Mouse (Mus musculus): ENCODE data around the gene Coasy. TPM values are rescaled to one million over a fixed set of nuclear protein-coding genes. Genes with fewer than 3 reads are reported as not detected.
"Not testable (repeated sequence)": the region's sequence is repeated elsewhere in the genome, so short reads cannot be mapped to it uniquely, and the experiment has no call there.

The Coasy gene
- total RNA-seq, 2 experiments from 2014 or later, result 19.8 to 31.7 TPM

DNA sequence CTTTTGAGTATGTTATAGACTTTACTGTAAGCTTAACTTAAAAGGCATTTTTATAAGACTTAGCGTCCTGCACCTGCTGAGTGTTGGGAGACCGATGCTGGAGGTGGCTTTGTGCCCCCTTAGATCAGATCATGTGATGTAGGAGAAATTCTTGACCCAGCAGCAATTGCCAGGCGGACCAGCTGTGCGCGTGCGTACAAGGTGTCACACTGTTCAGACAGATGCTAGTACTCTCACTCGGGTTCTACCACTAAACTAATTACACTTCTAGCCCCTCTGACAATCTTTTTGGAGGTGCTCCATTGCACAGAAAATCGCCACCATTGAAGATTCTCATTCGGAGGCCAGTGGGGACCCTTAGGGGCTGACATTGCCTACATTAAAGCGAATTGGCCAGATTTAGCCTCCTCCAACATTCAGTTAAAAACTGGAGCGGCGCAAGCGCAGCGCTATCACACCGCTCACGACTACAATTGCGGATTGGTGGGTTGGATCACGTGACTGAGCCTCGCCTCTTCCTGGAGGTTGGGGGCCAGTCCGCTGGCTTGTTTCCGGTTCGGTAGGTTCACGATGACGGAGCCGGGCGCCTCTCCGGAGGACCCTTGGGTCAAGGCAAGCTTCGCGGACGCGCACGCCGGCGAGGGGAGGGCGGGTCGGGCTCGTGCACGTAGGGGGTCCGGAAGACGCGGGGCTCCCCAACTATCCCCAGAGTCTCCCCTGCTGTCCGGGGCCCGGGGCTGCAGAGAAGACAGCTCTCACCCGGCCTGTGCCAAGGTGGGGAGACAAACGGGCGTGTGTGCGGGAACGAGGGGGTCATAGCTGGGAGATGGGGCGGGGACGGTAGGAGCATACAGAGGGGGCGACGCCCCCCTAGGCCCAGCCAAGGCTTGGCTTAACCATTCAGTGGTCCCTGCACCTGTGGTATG, 4.7 kb downstream of the Coasy start, which contains the start of gene Mlx:
Gene Mlx (plus strand): TSS at position 522 of the 926 bp plus-strand sequence.
- ATAC-seq (replicated peaks; ENCODE audit: poor library complexity), result peak; percentile 60

DNA sequence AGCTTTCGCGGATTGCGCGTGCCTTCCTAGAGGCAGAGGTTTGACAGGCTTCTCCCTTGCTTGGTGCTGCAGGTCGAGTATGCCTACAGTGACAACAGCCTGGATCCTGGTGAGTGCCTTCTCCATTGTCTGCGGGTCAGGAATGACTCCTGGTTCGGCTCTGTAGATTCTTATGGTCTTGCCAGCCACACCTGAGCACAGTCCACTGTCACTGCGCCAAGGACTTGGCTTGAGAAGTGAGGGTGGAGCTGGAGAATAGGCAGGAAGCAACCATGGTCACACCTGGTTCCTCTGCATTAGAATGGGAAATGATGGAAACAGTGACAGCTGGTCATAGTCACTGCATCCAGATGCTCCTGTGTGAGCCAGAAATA, 5.3 kb downstream of the Coasy start:
- no peak for ATAC-seq (replicated peaks; ENCODE audit: poor library complexity)

DNA sequence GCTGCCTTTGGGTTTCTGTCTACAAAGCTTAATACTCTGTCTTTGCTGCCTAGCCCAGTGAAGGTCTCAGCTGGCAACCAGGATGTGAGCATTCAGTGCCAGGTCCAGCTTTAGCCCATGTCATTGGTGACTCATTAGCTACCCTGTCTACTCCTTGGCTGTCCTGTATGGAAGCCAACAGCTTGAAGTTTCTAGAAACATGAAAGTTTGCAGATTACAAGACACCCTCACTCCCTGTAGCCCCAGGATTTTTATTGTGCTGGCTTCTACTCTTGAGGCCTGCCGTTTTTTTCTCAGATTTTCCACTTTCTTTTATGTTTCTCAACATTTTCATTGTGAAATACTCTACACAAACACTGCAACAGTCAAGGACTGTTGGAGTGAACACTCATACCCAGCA, 7.6 kb downstream of the Coasy start:
- 0 out of 2 replicates have a peak, but pooled peaks have one; percentile 8 for ATAC-seq (replicated peaks; ENCODE audit: poor library complexity)

DNA sequence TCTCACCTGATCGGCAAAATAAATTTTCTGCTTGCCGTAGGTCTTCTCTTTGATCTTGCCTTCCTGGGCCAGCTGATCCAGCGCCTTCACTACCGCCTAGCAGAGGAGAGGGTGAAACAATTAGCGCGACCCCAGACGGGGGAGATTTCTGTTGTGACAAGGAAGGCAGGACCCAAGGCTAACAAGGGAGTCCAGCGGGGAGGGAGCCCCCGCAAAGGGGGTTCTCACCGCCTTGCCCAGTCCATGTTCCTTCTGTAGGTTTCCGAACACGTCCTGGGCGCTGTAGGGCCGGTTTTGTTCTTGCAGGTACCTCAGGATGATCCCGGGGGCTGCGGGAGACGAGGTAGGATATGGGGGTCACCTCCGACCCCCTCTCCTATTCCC, 12.6 kb downstream of the Coasy start:
- ATAC-seq (replicated peaks; ENCODE audit: poor library complexity), result no peak

DNA sequence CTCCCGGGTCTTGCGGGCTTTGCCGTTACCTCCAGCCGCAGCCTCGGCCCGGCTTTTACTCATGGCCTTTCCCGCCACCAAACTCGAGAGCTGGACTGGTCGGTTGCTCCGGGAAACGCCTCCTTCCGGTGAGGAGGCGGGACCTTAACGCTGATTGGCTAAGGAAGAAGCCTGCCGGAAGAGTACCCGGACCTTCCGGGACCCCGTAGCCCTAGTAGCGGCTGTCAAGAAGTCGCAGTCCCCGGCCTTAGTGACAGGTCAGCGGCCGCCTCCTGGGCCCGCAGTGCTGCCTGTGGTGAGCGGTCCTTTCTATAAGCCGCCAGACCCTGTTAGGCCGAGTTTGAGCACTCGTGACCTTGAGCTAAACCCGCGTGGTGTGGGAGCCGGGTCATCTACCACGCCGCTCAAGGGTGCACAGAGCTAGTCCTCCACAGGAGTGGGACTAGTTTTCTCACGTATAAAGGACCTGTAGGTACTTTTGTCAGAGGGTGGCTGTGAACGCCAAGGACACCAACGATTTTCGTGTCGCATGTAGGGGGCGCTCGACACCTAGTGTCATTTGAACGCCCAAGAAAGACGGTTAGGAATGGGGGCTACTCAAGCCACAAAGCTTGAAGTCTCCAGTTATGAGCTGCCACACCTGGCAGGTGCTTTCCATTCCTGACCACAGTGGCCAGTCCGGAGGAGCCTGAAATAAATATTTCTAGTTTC, 13.1 kb downstream of the Coasy start, which contains the start of gene Psmc3ip:
Gene Psmc3ip (minus strand): TSS at position 123 of the 711 bp plus-strand sequence.
- peak; percentile 97 for ATAC-seq (replicated peaks; ENCODE audit: poor library complexity)

DNA sequence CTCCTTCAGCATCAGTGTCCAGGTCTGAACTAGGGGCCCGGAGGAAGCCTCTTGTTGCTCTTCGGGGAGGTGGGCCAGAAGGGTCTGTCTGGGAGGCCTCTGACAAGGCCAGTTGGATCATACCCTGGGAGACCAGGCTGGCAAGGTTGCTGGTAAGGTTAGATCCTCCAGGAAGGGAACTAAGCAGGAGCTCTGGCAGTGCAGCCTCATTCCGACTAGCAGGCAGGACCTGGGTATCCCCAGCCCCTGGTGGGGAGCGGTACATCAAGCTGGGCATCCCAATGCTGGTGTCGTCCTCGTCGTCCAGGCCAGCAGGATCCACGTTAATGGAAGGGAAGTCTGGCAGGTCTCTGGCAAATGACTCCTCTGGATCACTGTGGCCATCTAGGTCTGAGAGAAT, 15.9 kb downstream of the Coasy start:
- ATAC-seq (replicated peaks; ENCODE audit: poor library complexity), result no peak

DNA sequence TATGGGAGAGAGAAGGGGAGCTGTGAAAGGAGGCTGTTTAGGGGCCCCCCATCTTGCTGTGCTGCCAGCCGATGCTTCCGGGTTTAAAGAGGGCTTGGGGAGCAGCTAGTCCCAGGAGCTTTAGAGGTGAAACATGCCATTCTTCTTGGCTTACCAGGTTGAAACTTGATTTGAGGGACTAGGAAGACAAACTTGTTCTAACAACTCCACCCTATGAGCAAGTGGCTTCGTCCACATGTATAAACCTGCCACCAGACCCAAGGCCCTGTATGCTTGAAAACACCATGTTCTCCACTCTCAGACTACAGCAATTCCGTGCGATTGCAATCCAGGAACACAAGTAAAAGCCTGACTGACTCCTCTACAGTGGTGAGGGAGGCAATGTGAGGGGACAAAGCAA, 20.6 kb downstream of the Coasy start:
- no peak for ATAC-seq (replicated peaks; ENCODE audit: poor library complexity)

DNA sequence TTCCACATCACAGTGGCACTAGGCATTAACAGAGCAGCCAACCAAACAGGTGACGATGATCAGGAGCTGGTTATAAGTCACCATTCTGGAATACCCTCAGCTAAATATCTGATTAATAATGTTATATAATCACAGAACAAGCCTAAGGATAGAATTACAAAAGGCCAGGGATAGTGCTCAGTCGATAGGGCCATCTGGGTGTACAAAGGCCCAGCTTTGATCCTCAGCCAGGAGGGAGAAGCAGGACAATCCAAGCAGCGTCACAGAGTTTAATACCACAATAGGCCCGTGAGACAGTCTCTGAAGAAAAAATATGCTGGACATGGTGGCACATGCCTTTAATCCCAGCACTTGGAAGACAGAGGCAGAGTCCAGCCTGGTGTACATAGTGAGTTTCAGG, 27.0 kb downstream of the Coasy start:
- no peak for ATAC-seq (replicated peaks; ENCODE audit: poor library complexity)

DNA sequence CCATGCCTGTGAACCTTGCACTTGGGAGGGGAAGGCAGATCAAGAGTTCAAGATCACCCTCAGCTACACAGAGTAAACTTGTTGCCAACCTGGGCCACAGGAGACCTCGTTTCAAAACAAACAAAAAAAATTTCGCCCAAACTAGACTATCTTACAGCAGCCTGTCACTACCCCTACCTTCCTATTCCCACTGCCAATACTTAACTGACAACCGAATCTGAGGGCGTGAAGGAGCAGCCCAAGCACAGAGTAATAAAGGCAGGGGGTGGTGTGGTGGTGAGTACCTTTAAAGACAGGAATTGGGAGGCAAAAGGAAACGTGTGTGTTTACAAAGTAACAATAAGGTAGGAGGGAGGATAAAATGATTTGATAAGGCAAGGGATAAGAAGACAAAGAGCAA, 28.3 kb downstream of the Coasy start:
- ATAC-seq (replicated peaks; ENCODE audit: poor library complexity), result no peak

DNA sequence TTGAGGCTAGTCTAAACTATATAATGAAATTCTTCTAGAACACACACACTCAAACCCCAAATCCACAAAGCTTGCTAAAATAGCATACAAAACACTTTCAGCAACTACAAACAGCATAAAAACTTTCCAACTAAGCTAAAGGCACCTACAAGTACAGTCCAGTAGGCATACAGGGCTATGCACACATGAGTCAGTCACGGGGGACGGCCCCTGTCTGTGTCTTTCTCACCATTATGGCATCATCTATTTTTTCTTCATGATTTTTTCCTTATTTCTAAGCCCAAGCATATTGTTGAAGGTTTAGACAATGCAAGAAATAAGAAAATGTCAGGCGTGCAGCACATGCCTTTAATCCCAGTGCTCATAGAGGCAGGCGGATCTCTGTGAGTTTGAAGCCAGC, 28.8 kb downstream of the Coasy start:
- no peak for ATAC-seq (replicated peaks; ENCODE audit: poor library complexity)

DNA sequence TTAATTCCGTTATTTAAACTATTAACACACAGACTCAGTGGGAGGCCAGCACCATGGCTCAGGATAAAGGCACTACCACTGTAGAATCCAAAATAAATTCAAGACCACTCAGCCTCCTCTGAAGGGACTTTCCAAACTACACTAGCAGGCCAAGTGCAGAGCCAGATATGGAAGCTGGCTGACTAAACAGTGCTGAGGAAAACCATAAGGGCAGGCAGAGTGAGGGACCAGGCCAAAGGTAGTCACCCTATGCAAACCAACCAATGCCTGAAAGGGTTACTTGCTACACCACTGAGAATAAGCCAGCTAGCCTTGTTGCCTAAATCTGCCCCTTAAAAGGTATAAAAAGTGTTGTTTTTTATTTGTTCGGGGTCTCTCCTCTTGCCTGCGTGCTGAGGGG, 29.8 kb downstream of the Coasy start:
- ATAC-seq (replicated peaks; ENCODE audit: poor library complexity), result no peak

DNA sequence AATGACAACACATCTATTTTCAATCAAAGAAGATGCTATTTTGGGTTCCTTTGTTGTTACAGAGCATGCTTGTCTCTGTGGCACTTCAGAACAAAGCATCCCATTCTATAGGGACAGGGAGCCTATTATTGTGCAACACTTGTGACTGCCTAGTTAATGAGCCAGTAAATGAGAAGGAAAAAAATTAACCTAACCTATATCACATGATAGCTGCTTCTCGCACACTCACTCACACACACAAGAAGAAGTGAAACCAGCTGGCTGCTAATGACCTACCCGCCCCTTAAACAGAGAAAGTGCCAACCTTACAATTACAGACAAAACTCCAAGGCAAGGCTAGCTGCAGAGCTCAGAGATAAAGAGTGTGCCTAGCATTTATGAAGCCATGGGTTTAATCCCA, 33.2 kb downstream of the Coasy start:
- peak; percentile 38 for ATAC-seq (replicated peaks; ENCODE audit: poor library complexity)

DNA sequence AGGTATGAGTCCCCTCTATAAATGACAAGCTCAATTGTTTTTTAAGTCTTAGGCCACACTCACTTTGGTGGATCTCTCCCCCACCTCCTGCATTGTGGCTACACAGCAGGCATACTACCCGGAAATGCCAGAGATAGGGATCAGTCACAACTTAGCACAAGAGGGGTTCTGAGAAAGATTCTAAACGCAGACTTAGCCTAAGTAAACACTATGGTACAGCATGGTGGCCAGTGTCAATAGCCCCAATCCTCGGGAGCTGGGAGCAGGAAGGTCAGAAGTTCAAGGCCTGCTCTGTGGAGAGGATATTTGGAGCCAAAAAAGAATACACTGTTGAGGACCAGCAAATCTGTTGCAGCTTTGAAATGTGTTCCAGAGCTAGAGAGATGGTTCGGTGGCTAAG, 35.7 kb downstream of the Coasy start:
- ATAC-seq (replicated peaks; ENCODE audit: poor library complexity), result no peak

DNA sequence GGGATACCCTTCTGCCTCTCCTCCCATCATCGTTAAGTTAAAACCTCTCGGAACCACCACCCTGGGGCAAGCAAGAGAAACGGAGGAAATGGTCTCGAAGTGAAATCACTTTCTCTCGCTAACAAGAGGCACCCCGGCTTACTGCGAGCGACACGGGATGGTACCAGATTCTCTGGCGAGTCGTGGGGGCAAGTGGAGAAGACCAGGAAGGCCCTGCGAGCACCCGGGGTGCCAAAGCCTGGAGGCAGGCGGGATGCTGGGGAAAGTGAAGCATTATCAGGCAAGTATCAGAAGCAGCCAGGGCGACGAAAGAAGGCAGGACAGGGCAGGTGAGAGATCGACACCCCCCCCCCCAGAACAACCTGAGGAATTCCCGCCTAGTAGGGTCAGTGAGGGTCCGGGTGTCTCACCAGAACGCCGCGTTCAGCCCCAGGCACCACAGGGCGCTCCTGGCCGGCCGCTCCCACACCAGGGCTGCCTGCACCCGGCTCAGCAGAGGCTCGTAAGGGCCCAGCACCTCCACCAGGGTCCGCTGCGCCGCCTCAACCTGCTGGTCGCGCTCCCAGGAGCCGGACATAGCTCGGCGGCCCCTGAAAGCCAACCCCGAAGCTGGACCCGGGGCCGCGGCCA, 36.9 kb downstream of the Coasy start:
- peak; percentile 43 for ATAC-seq (replicated peaks; ENCODE audit: poor library complexity)

DNA sequence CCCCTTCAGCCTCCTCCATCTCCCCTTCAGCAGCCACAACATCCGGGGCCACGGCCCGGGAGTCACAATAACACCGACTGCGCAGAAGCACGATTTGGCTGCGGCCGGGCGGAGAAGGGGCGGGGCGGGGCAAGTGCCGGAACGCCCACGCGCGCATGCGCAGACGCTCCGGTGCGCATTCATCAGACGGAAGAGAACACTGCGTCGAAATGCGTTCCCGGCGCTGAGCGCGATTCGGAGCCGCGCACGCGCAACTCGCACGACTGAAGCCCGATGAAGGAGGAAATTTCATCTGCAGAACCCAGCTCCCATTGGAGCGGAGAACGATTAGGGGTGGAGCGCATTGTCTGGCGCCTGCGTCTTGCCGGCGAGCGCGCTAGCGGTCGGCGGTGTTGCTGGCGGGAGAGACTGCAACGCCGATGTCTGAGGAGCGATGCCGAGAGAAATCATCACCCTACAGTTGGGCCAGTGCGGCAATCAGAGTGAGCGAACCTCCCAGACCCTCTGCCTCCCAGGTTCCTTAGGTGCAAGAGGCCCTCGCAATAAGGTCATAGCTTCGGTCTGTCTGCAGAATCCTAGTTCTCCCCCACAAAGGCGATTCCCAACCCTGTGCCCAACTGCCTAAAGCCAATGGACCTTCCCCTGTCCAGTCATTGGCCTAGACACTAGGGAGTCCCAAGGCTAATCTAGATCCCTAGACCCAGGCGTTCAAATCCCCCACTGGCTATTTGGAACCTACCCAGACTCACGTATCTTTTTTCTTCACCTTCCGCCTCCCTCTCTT, 37.6 kb downstream of the Coasy start, which contains the start of the genes Retreg3 and Tubg1:
Gene Retreg3 (minus strand): TSS at position 133 of the 784 bp plus-strand sequence.
Gene Tubg1 (plus strand): TSS at position 178 of the 784 bp plus-strand sequence.
- peak; percentile 86 for ATAC-seq (replicated peaks; ENCODE audit: poor library complexity)

DNA sequence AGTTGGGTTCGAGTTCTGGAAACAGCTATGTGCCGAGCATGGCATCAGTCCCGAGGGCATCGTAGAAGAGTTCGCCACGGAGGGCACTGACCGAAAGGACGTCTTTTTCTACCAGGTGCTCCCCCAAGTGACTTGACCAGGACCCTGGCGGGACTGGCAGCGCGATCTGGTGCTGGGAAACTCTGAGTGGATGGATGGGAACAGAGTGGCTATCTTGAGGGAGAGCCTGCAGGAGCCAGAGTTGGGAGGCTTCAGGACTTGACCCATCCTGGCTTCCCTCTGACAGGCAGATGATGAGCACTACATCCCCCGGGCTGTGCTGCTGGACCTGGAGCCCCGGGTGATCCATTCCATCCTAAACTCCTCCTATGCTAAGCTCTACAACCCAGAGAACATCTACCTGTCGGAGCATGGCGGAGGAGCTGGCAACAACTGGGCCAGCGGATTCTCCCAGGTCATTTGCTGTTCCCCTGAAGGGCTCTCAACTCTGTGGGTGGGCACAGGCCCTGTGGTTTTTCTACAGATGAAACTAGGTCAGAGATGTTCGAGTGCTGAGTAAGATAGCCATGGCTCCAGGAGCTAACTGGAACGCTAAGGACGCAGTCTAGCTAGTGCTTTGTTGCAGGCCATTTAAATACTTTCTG, 38.3 kb downstream of the Coasy start:
- no peak for ATAC-seq (replicated peaks; ENCODE audit: poor library complexity)

DNA sequence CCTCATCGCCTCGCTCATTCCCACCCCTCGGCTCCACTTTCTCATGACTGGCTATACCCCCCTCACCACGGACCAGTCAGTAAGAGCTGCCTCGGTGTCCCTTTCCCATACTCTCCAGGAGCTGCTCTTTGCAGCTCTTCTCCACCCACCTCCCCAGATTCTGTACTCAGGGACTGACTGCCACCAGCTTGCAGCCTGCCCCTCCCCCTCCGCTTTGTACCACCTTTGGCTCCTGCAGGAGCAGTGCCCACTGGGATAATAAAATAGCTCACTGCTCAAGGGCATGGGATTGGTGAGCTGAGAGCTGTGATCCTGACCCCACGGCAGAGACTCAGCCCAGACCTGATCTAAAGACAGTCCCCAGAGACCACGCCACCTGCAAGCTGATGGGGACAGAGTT, 42.1 kb downstream of the Coasy start:
- not testable (repeated sequence) for ATAC-seq (replicated peaks; ENCODE audit: poor library complexity)

DNA sequence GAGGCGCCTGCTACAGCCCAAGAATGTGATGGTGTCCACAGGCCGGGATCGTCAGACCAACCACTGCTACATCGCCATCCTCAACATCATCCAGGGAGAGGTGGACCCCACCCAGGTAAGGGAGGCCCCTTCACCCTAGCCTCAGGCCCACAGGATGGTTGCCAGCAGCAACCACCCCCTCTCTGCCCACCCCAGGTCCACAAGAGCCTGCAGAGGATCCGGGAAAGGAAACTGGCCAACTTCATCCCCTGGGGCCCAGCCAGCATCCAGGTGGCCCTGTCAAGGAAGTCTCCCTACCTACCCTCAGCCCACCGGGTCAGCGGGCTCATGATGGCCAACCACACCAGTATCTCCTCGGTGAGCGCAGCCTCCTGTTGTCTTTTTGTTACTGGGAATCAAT, 42.6 kb downstream of the Coasy start:
- ATAC-seq (replicated peaks; ENCODE audit: poor library complexity), result not testable (repeated sequence)

DNA sequence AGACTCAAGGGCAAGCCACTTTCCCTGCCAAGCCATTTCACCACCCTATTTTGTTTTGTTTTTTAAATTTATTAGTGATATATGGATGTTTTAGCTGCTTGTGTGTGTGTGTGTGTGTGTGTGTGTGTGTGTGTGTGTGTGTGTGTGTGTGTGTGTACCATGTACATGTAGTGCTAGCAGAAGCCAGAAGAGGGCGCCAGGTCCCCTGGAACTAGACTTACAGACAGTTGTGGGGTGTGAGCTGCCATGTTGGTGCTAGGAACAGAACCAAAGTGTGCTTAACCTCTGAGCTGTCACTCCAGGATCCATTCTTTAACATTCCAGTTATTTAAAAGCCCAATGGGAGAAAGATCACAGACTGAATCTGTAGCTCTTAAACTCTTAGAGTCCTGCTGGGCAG, 44.7 kb downstream of the Coasy start:
- ATAC-seq (replicated peaks; ENCODE audit: poor library complexity), result no peak

DNA sequence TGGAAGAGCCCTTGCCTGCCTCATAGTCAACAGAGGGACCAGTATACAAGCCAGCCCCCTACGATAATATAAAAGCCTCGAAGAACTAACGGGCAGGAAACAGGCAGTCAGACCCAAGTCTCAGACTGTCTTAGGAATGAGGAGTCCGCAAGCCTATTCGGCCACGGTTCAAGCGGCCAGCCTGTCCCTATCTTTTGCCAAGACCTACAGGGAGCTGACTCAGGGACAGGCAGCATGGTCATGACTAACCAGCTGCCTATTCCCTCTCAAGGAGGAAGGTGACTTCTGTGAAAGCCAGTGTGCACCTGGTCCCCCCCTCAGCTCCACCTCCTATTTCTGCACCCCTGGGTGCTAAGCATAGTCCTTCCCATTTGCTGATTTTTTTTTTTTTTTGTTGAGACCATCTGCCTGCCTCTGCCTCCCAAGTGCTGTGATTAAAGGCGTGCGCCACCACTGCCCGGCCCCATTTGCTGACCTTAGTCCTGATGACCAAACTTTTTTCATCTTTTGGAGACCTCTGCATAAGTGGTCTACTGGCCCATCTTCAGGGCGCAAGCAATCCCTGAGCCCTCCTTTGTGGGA, 46.7 kb downstream of the Coasy start:
- ATAC-seq (replicated peaks; ENCODE audit: poor library complexity), result no peak

Measured in megakaryocyte progenitor cell, adult 5-6 weeks (primary cell).